Mouse (Mus musculus) lung, adult 2 months (tissue): Measurements from ENCODE around the gene Ddx31.

Experiments used
- CTCF ChIP-seq: fragments of 200-500 bp; IDR thresholded peaks from 2 replicates; pipeline ENCODE4 v1.5.1; 2011; ENCODE audit warnings: mild to moderate bottlenecking, low read length, control low read depth; ENCODE audit not compliant: insufficient read depth
- POLR2A ChIP-seq: fragments of 200-500 bp; IDR thresholded peaks from 2 replicates; pipeline ENCODE4 v1.6.1; 2011; ENCODE audit warnings: low read depth, mild to moderate bottlenecking, control low read depth, low read length, borderline replicate concordance; ENCODE audit errors: extremely low read depth

DNA sequence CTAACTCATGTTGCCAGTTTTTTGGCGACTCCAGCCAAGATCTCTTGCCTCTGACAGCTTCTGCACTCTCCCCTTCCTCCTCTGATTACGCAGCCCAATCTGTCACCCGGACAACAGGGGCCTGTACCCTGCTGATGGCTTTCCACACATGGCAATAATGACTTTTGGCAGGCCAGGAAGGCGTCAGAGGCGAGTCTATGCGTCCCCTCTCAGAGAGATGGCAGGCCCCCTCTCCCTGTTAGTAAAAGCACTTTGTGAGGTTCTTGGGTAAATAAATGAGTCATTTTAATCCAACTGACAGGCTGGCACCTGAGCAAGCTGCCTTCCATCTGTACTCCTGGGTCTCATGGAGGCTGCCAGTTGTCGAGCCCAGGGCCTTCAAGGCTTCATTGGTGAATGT is 27.3 kb downstream of the Ddx31 start:
- no peak for TF ChIP-seq CTCF
- no peak for TF ChIP-seq POLR2A
